Mouse (Mus musculus): ENCODE data around the gene 1110017D15Rik. TPM values are rescaled to one million over a fixed set of nuclear protein-coding genes. Genes with fewer than 3 reads are reported as not detected.
"Not testable (repeated sequence)": the region's sequence is repeated elsewhere in the genome, so short reads cannot be mapped to it uniquely, and the experiment has no call there.

Gene 1110017D15Rik
- polyA plus RNA-seq, 1 experiment from 2014 or later: 8.7 TPM

- ATAC-seq (ENCODE audit: low read depth): no peak
- Histone ChIP-seq H3K4me2 (no peak overlapping the region), H3K4me1 (replicated peaks) (peaks cover 5% of the 10 kb centered on the region; the same call in 1 of the 2 replicates), H3K27ac (replicated peaks) (no peak overlapping the region), H3K4me3 (no peak overlapping the region), H3K36me3 (peaks cover 33% of the 10 kb centered on the region; the same call in 1 of the 2 replicates), H3K27me3 (no peaks in the 10 kb centered on the region), H3K9ac (no peak overlapping the region), H3K9me3 (no peaks in the 10 kb centered on the region)
- 73% methylated on average over 4 of the region's 4 CpGs for WGBS
Observed at GRCm38 (mm10) chr4:41478751-41479455, 38.2 kb downstream of the 1110017D15Rik start.

DNA sequence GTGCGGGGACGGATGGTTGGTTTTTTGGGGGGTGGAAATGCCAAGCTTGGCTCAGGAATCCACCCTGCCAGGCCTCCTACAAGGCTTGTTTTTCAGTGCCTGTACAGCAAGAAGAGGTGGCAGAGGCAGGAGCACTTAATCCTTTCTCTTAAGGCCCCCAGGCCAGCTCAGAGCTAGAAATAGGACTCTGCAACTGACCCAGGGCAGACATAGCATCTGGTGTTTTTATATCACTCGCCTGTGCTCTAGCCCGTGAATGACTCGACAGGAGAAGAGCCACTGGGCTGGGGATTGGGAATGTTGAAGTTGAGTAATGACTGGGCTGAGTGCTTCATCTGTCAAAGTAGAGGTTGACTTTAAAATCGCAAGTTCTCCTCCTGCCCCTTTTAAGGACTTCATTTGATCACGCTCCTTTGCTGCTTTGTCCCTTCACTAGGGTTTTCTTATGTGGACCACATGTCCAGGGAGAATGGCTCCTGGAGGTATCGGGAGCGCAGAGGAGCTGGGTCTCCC is 39.4 kb downstream of the 1110017D15Rik start:
- H3K4me3 ChIP-seq: no peak overlapping the region
- H3K27ac ChIP-seq (replicated peaks): no peak overlapping the region
- peaks cover 27% of the 10 kb centered on the region; the same call in 1 of the 2 replicates for H3K36me3 ChIP-seq
- no peaks in the 10 kb centered on the region for H3K27me3 ChIP-seq
- no peak for ATAC-seq (ENCODE audit: low read depth)
- WGBS: 86% methylated on average over 9 of the region's 9 CpGs
- H3K4me2 ChIP-seq: no peak overlapping the region
- H3K4me1 ChIP-seq (replicated peaks): peaks cover 5% of the 10 kb centered on the region; the same call in 1 of the 2 replicates
- no peaks in the 10 kb centered on the region for H3K9me3 ChIP-seq
- no peak overlapping the region for H3K9ac ChIP-seq

DNA sequence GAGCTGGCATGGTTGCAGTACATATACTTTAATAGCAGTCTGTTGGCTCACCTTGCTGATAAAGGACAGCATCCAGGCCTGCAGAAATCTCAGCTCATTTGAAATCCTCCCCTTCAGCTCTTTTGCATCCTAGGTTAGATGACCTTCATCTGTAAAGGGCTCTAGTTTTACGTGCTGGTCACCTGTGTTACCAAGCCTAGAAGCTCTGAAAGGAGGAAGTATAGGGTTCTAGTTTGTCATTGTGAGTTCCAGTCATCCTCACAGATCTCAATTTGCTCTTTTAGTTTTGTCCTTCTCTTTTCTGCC is 45.8 kb downstream of the 1110017D15Rik start:
- Histone ChIP-seq H3K27ac (replicated peaks) (peak overlapping the region; percentile 64), H3K4me1 (replicated peaks) (peaks cover 25% of the 10 kb centered on the region), H3K4me2 (no peak overlapping the region), H3K27me3 (no peaks in the 10 kb centered on the region), H3K9me3 (no peaks in the 10 kb centered on the region), H3K9ac (no peak overlapping the region), H3K4me3 (no peak overlapping the region), H3K36me3 (no peaks in the 10 kb centered on the region)
- 85% methylated on average over 1 of the region's 1 CpGs for WGBS
- ATAC-seq (ENCODE audit: low read depth): no peak

DNA sequence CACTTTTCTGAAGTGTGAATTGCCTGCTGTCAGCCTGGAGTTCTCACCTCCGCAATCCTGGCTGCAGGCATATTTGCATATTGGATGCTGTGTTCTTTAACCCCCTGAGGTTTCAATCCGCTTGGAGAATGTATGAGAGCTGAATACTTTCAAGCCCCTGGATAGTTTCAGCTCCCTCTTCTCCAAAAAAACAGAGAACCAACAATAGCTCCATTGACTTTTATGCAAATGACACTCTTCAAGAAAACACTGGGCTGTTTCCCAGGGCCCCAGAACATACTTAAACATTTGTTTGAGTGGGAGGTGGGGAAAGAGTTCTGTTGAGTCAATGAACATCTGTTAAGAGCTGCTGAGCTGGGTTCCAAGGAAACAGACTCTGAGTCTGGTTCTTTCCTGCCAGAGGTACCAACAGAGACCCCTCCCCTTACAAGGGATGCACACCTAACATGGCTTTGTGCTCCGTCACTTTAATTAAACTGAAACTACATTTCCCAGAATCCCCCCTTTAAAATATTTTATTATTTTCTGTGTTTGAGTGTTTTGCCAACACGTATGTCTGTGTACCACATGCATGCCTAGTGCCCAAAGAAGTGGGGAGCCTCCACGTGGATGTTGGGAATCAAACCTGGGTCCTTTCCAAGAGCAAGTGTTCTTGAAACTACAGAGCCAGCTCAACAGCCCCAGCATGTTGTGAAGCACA is 46.3 kb downstream of the 1110017D15Rik start:
- WGBS: 24% methylated on average over 5 of the region's 5 CpGs
- no peak overlapping the region for H3K4me2 ChIP-seq
- no peaks in the 10 kb centered on the region for H3K36me3 ChIP-seq
- peaks cover 28% of the 10 kb centered on the region for H3K4me1 ChIP-seq (replicated peaks)
- ATAC-seq (ENCODE audit: low read depth): peak; percentile 73
- H3K27me3 ChIP-seq: no peaks in the 10 kb centered on the region
- H3K27ac ChIP-seq (replicated peaks): peak overlapping the region; percentile 64
- no peaks in the 10 kb centered on the region for H3K9me3 ChIP-seq
- H3K4me3 ChIP-seq: no peak overlapping the region
- H3K9ac ChIP-seq: no peak overlapping the region

DNA sequence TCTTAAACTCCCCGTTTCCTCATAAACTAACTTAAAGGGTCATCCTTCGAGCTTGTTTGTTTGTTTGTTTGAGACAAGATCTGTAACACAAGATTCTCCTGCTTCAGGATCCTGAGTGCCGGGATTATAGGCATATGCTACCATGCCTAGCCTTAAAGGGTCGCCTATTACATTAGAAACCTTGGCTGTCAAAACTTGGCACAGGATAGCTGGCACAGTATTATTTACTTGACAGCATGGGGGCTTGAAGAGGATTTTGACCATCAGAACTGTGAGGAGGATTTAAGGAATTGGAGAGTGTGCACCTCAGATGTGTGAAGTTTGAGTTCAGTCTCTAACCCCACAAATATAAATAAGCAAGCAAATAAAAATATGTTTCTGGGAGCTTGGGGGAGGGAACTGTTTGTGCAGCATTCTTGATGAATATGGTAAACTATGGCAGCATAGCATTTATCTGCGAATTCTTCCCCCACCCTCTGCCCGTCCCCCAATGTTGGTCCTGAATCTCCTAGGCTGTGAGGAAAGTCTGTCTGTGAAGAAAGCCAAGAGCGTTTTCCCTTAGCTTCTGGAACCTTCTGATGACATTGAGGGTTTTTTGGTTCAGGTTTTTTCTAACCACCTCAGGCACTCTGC is 47.0 kb downstream of the 1110017D15Rik start:
- Histone ChIP-seq H3K4me3 (no peak overlapping the region), H3K4me2 (no peak overlapping the region), H3K27ac (replicated peaks) (peak overlapping the region; percentile 64; the same call in 1 of the 2 replicates), H3K4me1 (replicated peaks) (peaks cover 33% of the 10 kb centered on the region), H3K9me3 (no peaks in the 10 kb centered on the region), H3K9ac (no peak overlapping the region), H3K36me3 (no peaks in the 10 kb centered on the region), H3K27me3 (no peaks in the 10 kb centered on the region)
- ATAC-seq (ENCODE audit: low read depth): no peak
- 57% methylated on average over 7 of the region's 7 CpGs for WGBS

DNA sequence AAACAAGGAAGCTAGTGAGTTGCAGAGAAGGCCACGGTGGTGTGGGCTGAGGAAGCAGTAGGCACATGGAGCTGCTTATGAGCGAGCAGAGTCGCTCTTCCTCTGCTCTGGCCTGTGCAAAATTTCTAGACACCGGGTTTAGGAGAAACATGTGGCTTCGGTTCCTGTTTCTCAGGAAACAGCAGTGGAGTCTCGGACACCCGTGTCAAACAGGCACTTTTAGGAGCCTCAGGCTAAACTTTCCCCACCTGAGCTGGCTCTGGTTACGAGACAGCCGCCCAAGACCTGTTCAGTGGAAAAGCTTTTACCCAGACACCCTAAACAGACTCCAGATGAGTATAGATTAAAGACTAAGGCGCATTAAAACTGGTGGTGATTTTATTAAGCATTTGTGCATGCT is 47.9 kb downstream of the 1110017D15Rik start:
- Histone ChIP-seq H3K4me2 (no peak overlapping the region), H3K9ac (no peak overlapping the region), H3K9me3 (no peaks in the 10 kb centered on the region), H3K27ac (replicated peaks) (peak overlapping the region; percentile 46; the same call in 1 of the 2 replicates), H3K27me3 (no peaks in the 10 kb centered on the region), H3K4me3 (no peak overlapping the region), H3K4me1 (replicated peaks) (peaks cover 33% of the 10 kb centered on the region), H3K36me3 (no peaks in the 10 kb centered on the region)
- ATAC-seq (ENCODE audit: low read depth): no peak
- WGBS: 76% methylated on average over 10 of the region's 10 CpGs

DNA sequence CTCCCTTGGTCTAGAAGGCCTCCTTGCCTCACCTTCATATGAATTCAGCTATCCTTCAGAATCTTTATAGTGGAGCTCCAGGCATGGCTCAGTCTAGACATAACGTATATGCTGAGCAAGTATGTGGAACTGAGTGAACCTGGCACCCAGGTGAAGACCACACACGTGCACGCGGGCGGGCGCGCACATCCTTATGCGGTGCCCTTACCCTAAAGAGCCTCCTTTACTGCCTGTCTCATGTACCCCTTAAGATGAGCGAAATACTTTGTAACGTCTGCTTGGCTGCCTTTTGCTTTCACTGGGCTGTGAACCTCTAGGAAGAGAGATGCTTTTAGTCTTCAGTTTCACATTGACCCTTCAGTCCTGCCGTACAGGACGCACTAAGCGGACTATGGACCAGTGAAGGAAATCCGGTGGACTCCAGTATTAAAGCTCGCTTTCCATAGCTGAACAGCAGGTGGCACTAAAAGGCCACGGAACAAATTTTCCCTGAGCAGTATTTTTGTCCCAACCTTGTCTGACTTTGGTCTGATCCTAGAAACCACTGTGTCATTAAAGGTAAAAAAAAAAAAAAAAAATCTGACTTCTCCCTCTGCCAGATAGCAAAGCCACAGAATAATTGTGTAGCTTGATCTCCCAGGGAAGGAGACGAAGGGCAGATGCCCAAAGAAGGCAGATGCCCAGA is 48.6 kb downstream of the 1110017D15Rik start:
- Histone ChIP-seq H3K4me1 (replicated peaks) (peaks cover 39% of the 10 kb centered on the region), H3K27ac (replicated peaks) (no peak overlapping the region; the same call in 1 of the 2 replicates), H3K4me2 (no peak overlapping the region), H3K9me3 (no peaks in the 10 kb centered on the region), H3K9ac (no peak overlapping the region), H3K36me3 (no peaks in the 10 kb centered on the region), H3K27me3 (no peaks in the 10 kb centered on the region), H3K4me3 (no peak overlapping the region)
- WGBS: 55% methylated on average over 17 of the region's 17 CpGs
- ATAC-seq (ENCODE audit: low read depth): no peak

- H3K9ac ChIP-seq: peak overlapping the region; percentile 79
- 5% methylated on average over 17 of the region's 17 CpGs for WGBS
- no peaks in the 10 kb centered on the region for H3K27me3 ChIP-seq
- H3K9me3 ChIP-seq: no peaks in the 10 kb centered on the region
- peak overlapping the region; percentile 53 for H3K4me2 ChIP-seq
- H3K27ac ChIP-seq (replicated peaks): peak overlapping the region; percentile 69
- H3K4me1 ChIP-seq (replicated peaks): peaks cover 30% of the 10 kb centered on the region
- no peaks in the 10 kb centered on the region for H3K36me3 ChIP-seq
- H3K4me3 ChIP-seq: peak overlapping the region; percentile 63
- ATAC-seq (ENCODE audit: low read depth): peak; percentile 36
Observed at GRCm38 (mm10) chr4:41465287-41465665, 51.9 kb downstream of the 1110017D15Rik start.

DNA sequence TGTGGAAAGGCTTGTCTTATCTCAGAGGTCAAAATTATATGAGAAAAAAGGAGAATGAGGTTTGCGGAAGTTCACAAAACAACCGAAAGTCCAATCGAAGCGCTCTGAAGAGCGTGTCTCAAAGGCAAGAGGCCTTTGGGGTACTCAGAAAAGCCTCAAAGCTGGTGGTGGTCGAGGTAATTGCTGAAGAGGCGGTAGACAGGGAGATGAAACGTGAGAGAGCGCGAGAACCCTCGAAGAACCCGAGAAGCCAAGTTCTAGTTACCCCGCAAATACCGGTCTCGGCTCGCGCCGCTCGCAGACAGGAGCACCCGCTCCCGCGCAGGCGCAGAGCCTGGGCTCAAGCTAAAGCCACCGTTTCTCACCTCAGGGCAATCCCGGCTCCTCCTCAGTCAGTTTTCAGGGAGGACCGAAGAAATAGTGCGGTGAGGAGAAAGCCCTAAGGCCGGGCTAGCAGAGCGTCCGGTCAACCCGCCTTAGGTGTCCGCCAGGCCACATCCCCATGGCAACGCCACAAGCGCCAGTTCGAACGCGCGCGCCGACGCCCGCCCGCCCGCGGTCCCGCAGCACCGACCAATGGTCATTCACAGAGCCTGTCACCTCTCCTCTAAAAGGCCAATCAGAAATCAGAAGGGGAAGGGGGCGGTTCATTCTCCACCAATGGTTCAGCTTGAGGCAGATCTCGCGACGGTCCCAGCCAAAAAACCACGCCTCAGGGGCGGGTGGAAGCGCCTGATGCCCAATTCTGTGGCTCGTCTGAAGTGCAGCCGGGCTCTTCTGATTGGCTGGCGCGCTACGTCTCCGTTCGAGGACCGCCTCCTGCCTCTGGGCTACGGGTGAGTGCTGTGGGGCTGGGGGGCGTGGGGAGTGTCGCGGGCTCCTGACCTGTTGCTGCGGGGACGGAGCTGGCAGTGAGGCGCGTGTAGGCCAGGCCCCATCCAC is 52.5 kb downstream of the 1110017D15Rik start, which contains the start of the genes Kif24 and Nudt2:
Kif24 (minus strand) TSS at position 543 of the 942 bp plus-strand sequence.
Nudt2 (plus strand) TSS at position 807 of the 942 bp plus-strand sequence.
- H3K4me3 ChIP-seq: peak within 1 kb of the TSS; percentile 63
- H3K4me2 ChIP-seq: peak within 1 kb of the TSS; percentile 64
- under 1% methylated on average over 70 of the region's 70 CpGs for WGBS
- peak within 1 kb of the TSS; percentile 69 for H3K27ac ChIP-seq (replicated peaks)
- peak within 1 kb of the TSS; percentile 79 for H3K9ac ChIP-seq
- no peaks in the 10 kb centered on the region for H3K9me3 ChIP-seq
- ATAC-seq (ENCODE audit: low read depth): peak; percentile 99
- H3K4me1 ChIP-seq (replicated peaks): peaks cover 25% of the 10 kb centered on the region
- H3K27me3 ChIP-seq: no peaks in the 10 kb centered on the region
- no peaks in the 10 kb centered on the region for H3K36me3 ChIP-seq

DNA sequence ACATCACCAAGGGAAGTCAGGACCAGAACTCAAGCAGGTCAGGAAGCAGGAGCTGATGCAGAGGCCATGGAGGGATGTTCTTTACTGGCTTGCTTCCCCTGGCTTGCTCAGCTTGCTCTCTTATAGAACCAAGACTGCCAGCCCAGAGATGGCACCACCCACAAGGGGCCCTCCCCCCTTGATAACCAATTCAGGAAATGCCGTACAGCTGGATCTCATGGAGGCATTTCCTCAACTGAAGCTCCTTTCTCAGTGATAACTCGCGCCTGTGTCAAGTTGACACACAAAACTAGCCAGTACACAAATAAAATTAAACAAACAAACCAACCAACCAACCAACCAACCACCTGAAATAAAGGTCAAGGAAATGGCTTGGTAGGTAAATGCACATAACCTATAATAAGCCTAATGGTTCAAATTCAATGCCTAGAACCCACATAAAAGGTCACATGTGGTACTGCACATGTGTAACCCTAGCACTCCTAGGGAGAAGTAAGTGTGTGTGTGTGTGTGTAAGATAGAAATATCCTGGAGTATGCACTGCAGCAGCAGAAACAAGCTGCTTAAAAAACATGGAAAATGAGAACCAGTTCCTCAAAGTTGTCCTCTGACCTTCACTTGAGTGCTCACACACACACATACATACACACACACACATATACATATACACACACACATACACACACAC is 53.9 kb downstream of the 1110017D15Rik start:
- not testable (repeated sequence) for H3K9me3 ChIP-seq; H3K27me3 ChIP-seq; H3K9ac ChIP-seq; ATAC-seq (ENCODE audit: low read depth); H3K4me3 ChIP-seq; H3K36me3 ChIP-seq; H3K27ac ChIP-seq (replicated peaks)
- Histone ChIP-seq H3K4me2 (peak overlapping the region; percentile 64), H3K4me1 (replicated peaks) (peaks cover 18% of the 10 kb centered on the region)
- 84% methylated on average over 3 of the region's 3 CpGs for WGBS

Data from neural tube, embryonic 13.5 days (tissue).